Mouse (Mus musculus) embryonic facial prominence, embryonic 11.5 days (tissue): ENCODE results near the gene Adcy9. TPM values are rescaled to one million over a fixed set of nuclear protein-coding genes. Genes with fewer than 3 reads are reported as not detected.
"Not testable (repeated sequence)": the region's sequence is repeated elsewhere in the genome, so short reads cannot be mapped to it uniquely, and the experiment has no call there.

ENCODE experiments used
- ATAC-seq: fragments of 200-750 bp; cut with Nextera tagmentation; replicated peaks from 2 replicates; pipeline ENCODE4 v1.8.0; 2017; ENCODE audit warnings: low read depth; ENCODE audit not compliant: insufficient number of reproducible peaks, low FRiP score, low TSS enrichment
- DNase-seq: peaks from one replicate; pipeline ENCODE4 v3.0.0-alpha.2; 2015; ENCODE audit warnings: low spot score
- H3K27ac ChIP-seq: fragments of 300-500 bp; sonication (generic); replicated peaks from 2 replicates; pipeline ENCODE4 v1.5.1; 2014; ENCODE audit warnings: mild to moderate bottlenecking, low read depth, low read length, control low read depth
- H3K27me3 ChIP-seq: fragments of 300-500 bp; sonication (generic); 2 replicates; pipeline ENCODE4 v1.6.1; 2014; ENCODE audit warnings: mild to moderate bottlenecking, low read length, moderate library complexity, mixed read lengths; ENCODE audit not compliant: control insufficient read depth, insufficient read depth
- H3K36me3 ChIP-seq: fragments of 300-500 bp; sonication (generic); replicated peaks from 2 replicates; pipeline ENCODE4 v1.6.1; 2014; ENCODE audit warnings: low read depth, mild to moderate bottlenecking, low read length, moderate library complexity, mixed read lengths; ENCODE audit not compliant: control insufficient read depth, insufficient read depth
- H3K4me1 ChIP-seq: fragments of 300-500 bp; sonication (generic); 2 replicates; pipeline ENCODE4 v1.6.1; 2014; ENCODE audit warnings: low read length, mixed read lengths; ENCODE audit not compliant: control insufficient read depth, insufficient read depth
- H3K4me2 ChIP-seq: fragments of 300-500 bp; sonication (generic); 2 replicates; pipeline ENCODE4 v1.6.1; 2014; ENCODE audit warnings: low read depth, mild to moderate bottlenecking, control low read depth, low read length, moderate library complexity
- H3K4me3 ChIP-seq: fragments of 300-500 bp; sonication (generic); 2 replicates; pipeline ENCODE4 v1.5.1; 2014; ENCODE audit warnings: low read depth, low read length, control low read depth
- H3K9ac ChIP-seq: fragments of 300-500 bp; sonication (generic); replicated peaks from 2 replicates; pipeline ENCODE4 v1.6.1; 2014; ENCODE audit warnings: mild to moderate bottlenecking, control low read depth, low read length
- H3K9me3 ChIP-seq: fragments of 300-500 bp; sonication (generic); replicated peaks from 2 replicates; pipeline ENCODE4 v1.6.1; 2016; ENCODE audit warnings: mild to moderate bottlenecking, low read length, inconsistent platforms, mixed read lengths; ENCODE audit not compliant: control insufficient read depth
- WGBS: fragments of 180-500 bp; shearing (Covaris S2); extraction: QIAGEN DNeasy Blood & Tissue Kit; methylation state at CpG from one replicate; pipeline ENCODE4 v1.1.7; 2014; 5-methylcytosine and 5-hydroxymethylcytosine counted together
- polyA plus RNA-seq: library from polyadenylated mRNA; unstranded; fragments of >200 nt; fragmentation: Nextera tagmentation; extraction: Ambion mirVana; gene quantifications from 2 replicates; pipeline ENCODE4 v1.2.1, GENCODE M21; 2014

The Adcy9 gene
- polyA plus RNA-seq, 1 experiment from 2014 or later = 0.67 TPM

- Histone ChIP-seq H3K27me3 (no peaks in the 10 kb centered on the region), H3K4me2 (peak overlapping the region; percentile 64), H3K27ac (no peak overlapping the region), H3K36me3 (no peaks in the 10 kb centered on the region), H3K4me1 (no peaks in the 10 kb centered on the region), H3K9me3 (no peaks in the 10 kb centered on the region), H3K4me3 (peak overlapping the region; percentile 34), H3K9ac (peak overlapping the region; percentile 61)
- ATAC-seq (peak; percentile 83), DNase-seq (peak; percentile 88)
- 6% methylated on average over 40 of the region's 40 CpGs for WGBS
These were observed 152.2 kb downstream of the Adcy9 start for GRCm38 (mm10) chr16:4267857-4268666.

DNA sequence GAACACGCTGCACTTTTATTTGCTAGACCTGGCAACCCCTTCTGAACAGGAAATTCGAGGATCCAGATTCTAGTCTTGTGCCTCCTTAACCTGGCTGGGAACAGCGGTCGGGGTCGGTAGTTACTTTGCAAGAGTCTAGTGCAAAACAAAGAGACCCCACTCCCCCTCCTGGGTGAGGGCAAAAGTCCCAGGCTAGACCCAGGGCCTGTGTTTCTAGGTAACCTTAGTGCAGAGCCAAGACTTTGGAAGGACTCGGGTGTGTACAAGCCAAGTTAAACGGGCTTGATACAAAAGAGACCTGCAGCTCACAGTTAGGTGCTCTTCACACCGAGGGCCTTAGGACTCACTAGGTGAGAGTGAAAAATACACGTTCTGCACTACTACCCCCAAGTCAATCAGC is 152.8 kb downstream of the Adcy9 start:
- no peaks in the 10 kb centered on the region for H3K36me3 ChIP-seq

GRCm38 (mm10) chr16:4265351-4265750 is 154.9 kb downstream of the Adcy9 start:
- Histone ChIP-seq H3K9me3 (no peaks in the 10 kb centered on the region), H3K4me3 (no peak overlapping the region), H3K4me2 (no peak overlapping the region), H3K27me3 (no peaks in the 10 kb centered on the region), H3K27ac (no peak overlapping the region), H3K9ac (no peak overlapping the region), H3K36me3 (no peaks in the 10 kb centered on the region), H3K4me1 (no peaks in the 10 kb centered on the region)
- WGBS = 67% methylated on average over 5 of the region's 5 CpGs
- DNase-seq (no peak), ATAC-seq (no peak)

More for the DNA sequence above, 152.8 kb downstream of the Adcy9 start:
- Histone ChIP-seq H3K4me1 (no peaks in the 10 kb centered on the region), H3K4me3 (no peak overlapping the region), H3K9ac (peak overlapping the region; percentile 61), H3K9me3 (no peaks in the 10 kb centered on the region), H3K27me3 (no peaks in the 10 kb centered on the region), H3K27ac (no peak overlapping the region), H3K4me2 (peak overlapping the region; percentile 64)
- DNase-seq (no peak), ATAC-seq (no peak)
- 51% methylated on average over 9 of the region's 9 CpGs for WGBS

GRCm38 (mm10) chr16:4263486-4263885 is 156.8 kb downstream of the Adcy9 start:
- no peak overlapping the region for H3K4me3 ChIP-seq
- no peak overlapping the region for H3K9ac ChIP-seq
- ATAC-seq = no peak
- no peaks in the 10 kb centered on the region for H3K4me1 ChIP-seq
- H3K36me3 ChIP-seq = no peaks in the 10 kb centered on the region
- H3K9me3 ChIP-seq = no peaks in the 10 kb centered on the region
- no peak overlapping the region for H3K4me2 ChIP-seq
- H3K27ac ChIP-seq = no peak overlapping the region
- WGBS = 86% methylated on average over 3 of the region's 3 CpGs
- H3K27me3 ChIP-seq = no peaks in the 10 kb centered on the region
- no peak for DNase-seq

- H3K27ac ChIP-seq = no peak overlapping the region
- H3K9ac ChIP-seq = no peak overlapping the region
- no peak for DNase-seq
- no peaks in the 10 kb centered on the region for H3K4me1 ChIP-seq
- H3K9me3 ChIP-seq = no peaks in the 10 kb centered on the region
- H3K4me2 ChIP-seq = no peak overlapping the region
- H3K4me3 ChIP-seq = no peak overlapping the region
- no peaks in the 10 kb centered on the region for H3K27me3 ChIP-seq
- ATAC-seq = no peak
- WGBS = 89% methylated on average over 2 of the region's 2 CpGs
- H3K36me3 ChIP-seq = no peaks in the 10 kb centered on the region
These were observed 162.8 kb downstream of the Adcy9 start for GRCm38 (mm10) chr16:4257546-4257945.

- DNase-seq (no peak), ATAC-seq (no peak)
- Histone ChIP-seq H3K9me3 (no peaks in the 10 kb centered on the region), H3K4me2 (no peak overlapping the region), H3K4me1 (no peaks in the 10 kb centered on the region), H3K9ac (no peak overlapping the region), H3K27me3 (no peaks in the 10 kb centered on the region), H3K36me3 (no peaks in the 10 kb centered on the region), H3K27ac (no peak overlapping the region), H3K4me3 (no peak overlapping the region)
- WGBS = 82% methylated on average over 3 of the region's 3 CpGs
These were observed 171.5 kb downstream of the Adcy9 start for GRCm38 (mm10) chr16:4248791-4249190.

DNA sequence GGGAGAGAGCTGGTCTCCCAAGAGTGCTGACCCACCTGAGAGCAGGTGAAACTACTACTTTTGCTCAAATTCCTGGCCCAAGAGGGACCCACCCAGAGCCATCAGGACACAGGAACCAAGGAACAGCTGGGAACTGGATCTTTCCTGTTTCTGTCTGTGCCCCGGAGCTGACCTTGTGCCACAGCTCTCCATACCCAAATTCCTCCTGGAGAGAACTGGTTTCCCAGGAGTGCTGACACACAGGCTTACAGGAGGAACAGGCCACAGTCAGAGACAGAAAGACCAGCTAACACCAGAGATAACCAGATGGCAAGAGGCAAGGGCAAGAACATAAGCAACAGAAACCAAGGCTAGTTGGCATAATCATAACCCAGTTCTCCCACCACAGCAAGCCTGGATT is 175.1 kb downstream of the Adcy9 start:
- H3K4me2 ChIP-seq, ATAC-seq, H3K27me3 ChIP-seq, DNase-seq, H3K9me3 ChIP-seq, H3K9ac ChIP-seq, H3K4me1 ChIP-seq, H3K27ac ChIP-seq, H3K36me3 ChIP-seq, H3K4me3 ChIP-seq: not testable (repeated sequence)
- 95% methylated on average over 1 of the region's 1 CpGs for WGBS
